Mouse (Mus musculus) embryonic fibroblast, embryonic 13.5 days (primary cell): ENCODE results near the gene 1700012B07Rik.

Source experiments
- CTCF ChIP-seq: IDR thresholded peaks from 2 replicates; pipeline ENCODE4 v1.5.1; 2011; ENCODE audit warnings: mild to moderate bottlenecking, control low read depth, low read length, moderate library complexity, borderline replicate concordance; ENCODE audit not compliant: insufficient read depth
- POLR2A ChIP-seq: IDR thresholded peaks from 2 replicates; pipeline ENCODE4 v1.6.1; 2011; ENCODE audit warnings: low read depth, mild to moderate bottlenecking, control low read depth, low read length, moderate library complexity

GRCm38 (mm10) chr11:109737967-109738366, 89.9 kb downstream of the 1700012B07Rik start:
- TF ChIP-seq POLR2A (no peak), CTCF (no peak)
